Mouse (Mus musculus): ENCODE data around the gene Ikzf3.

GRCm38 (mm10) chr11:98463911-98464310, 81.9 kb downstream of the Ikzf3 start:
- TF ChIP-seq POLR2A (IDR thresholded peaks at IDR 0.05; ENCODE audit: insufficient read length, low read depth): no peak
- no peak for TF ChIP-seq POLR2AphosphoS2 (IDR thresholded peaks at IDR 0.05; ENCODE audit: insufficient read length, low read depth)
- no peak for TF ChIP-seq MYOG (IDR thresholded peaks at IDR 0.05; ENCODE audit: control insufficient read depth in 1 of 3, insufficient read depth in 1 of 3, insufficient read length in 2 of 3, low read depth in 2 of 3)
- no peak for TF ChIP-seq E2F4 (IDR thresholded peaks at IDR 0.05; ENCODE audit: insufficient read depth)
- no peak for TF ChIP-seq MAX (IDR thresholded peaks at IDR 0.05; ENCODE audit: low read depth)
- no peak for TF ChIP-seq MYOD1 (IDR thresholded peaks at IDR 0.05; ENCODE audit: control insufficient read depth in 1 of 3, insufficient read length in 2 of 3, low read depth in 2 of 3)
- no peak for TF ChIP-seq CEBPB (IDR thresholded peaks at IDR 0.05; ENCODE audit: insufficient read depth, poor library complexity, severe bottlenecking)
- no peak for TF ChIP-seq SRF (IDR thresholded peaks at IDR 0.05; ENCODE audit: control insufficient read depth, insufficient read length, low read depth)
- TF ChIP-seq USF1 (IDR thresholded peaks at IDR 0.05; ENCODE audit: low read depth): no peak
- TF ChIP-seq TCF12 (IDR thresholded peaks at IDR 0.05; ENCODE audit: insufficient read depth, poor library complexity, severe bottlenecking): no peak
- no peak for TF ChIP-seq REST (IDR thresholded peaks at IDR 0.05; ENCODE audit: insufficient read depth, insufficient read length)
